Mouse (Mus musculus): ENCODE results near the gene Pikfyve. TPM values are rescaled to one million over a fixed set of nuclear protein-coding genes. Genes with fewer than 3 reads are reported as not detected.
"Not testable (repeated sequence)": the region's sequence is repeated elsewhere in the genome, so short reads cannot be mapped to it uniquely, and the experiment has no call there.

Gene Pikfyve
- polyA plus RNA-seq, 1 experiment from 2014 or later = 3.6 TPM

DNA sequence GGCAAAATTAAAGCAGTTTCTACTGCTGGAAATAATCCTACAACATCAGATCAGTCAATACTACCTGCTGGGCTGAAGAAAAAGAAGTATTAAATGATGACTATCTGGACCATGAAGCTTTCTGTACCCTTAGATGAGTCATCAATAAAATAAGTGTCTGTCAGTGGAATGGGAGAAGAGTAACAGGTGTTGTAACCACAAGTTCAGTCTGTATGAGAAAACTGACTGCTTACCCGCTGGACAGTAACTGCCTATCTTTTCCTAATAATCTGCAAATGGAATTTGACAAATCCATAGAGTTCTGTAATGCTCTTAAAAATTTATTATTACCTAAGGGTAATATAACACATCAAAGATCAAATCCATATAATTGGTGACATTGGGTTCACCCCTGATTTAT, 31.5 kb downstream of the Pikfyve start:
- H3K9me3 ChIP-seq (ENCODE audit: low read length) = no peaks in the 10 kb centered on the region
- no peak overlapping the region for H3K4me2 ChIP-seq (ENCODE audit: low read depth, low read length)
- H3K27ac ChIP-seq (ENCODE audit: low read depth) = no peak overlapping the region
- ATAC-seq (no peak), DNase-seq (no peak)
- WGBS (ENCODE audit: insufficient replicate concordance) = 98% methylated on average over 1 of the region's 1 CpGs
- H3K27me3 ChIP-seq (ENCODE audit: insufficient read depth, low read length) = no peaks in the 10 kb centered on the region
- H3K4me3 ChIP-seq (ENCODE audit: low read depth, low read length) = no peak overlapping the region
- TF ChIP-seq EP300 (IDR thresholded peaks at IDR 0.05; ENCODE audit: low read depth) (no peak), CTCF (IDR thresholded peaks at IDR 0.05; ENCODE audit: low read depth) (no peak)
- peaks cover 16% of the 10 kb centered on the region for H3K36me3 ChIP-seq (replicated peaks; ENCODE audit: insufficient read depth, low read length)
- H3K9ac ChIP-seq (replicated peaks) = no peak overlapping the region
- H3K4me1 ChIP-seq (ENCODE audit: insufficient read depth) = no peaks in the 10 kb centered on the region

DNA sequence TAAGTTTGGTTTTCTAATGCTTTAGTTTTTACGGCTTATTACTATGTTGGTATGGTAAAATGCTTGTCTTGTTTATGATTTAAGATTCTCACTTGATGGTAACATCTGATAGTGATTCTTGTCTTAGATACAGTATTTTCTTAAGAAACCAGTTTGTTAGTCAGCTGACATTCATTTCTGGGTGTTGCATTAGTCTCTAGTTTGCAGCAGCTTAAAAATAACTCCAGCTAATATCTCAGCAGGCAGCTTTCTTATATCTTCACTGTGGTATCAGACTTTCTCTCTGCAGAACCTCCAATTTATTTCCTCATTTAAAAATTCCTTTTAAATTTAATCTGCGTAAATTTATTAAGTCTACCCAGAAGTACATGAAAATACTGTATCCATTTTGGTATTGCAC, 37.2 kb downstream of the Pikfyve start:
- Histone ChIP-seq H3K4me2 (ENCODE audit: low read depth, low read length) (no peak overlapping the region), H3K27ac (ENCODE audit: low read depth) (no peak overlapping the region), H3K4me3 (ENCODE audit: low read depth, low read length) (no peak overlapping the region), H3K36me3 (replicated peaks; ENCODE audit: insufficient read depth, low read length) (peaks cover 24% of the 10 kb centered on the region), H3K4me1 (ENCODE audit: insufficient read depth) (no peaks in the 10 kb centered on the region), H3K9me3 (ENCODE audit: low read length) (no peaks in the 10 kb centered on the region), H3K9ac (replicated peaks) (no peak overlapping the region), H3K27me3 (ENCODE audit: insufficient read depth, low read length) (no peaks in the 10 kb centered on the region)
- ATAC-seq (no peak), DNase-seq (no peak)
- 83% methylated on average over 2 of the region's 2 CpGs for WGBS (ENCODE audit: insufficient replicate concordance)
- TF ChIP-seq EP300 (IDR thresholded peaks at IDR 0.05; ENCODE audit: low read depth) = no peak

DNA sequence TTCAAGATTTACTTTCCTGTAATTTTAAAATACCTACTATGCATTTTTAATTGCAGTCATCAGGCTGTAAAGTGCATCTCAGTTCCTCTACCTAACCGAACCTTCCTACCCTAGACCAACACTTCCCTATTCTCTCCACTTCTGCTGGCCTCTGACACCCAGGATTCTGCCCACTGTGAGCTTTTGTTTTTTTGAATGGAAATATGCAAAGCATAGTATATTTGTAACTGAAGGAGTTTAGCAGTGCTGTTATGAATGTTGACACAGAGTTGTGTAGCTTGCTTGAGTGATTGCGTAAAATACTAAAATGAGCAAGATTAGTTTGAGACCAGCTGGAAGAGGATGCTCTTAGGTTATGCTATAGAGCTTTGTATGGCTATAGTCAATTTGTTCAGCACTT, 41.2 kb downstream of the Pikfyve start:
- DNase-seq (no peak), ATAC-seq (peak; percentile 45; the same call in 1 of the 2 replicates)
- Histone ChIP-seq H3K4me2 (ENCODE audit: low read depth, low read length) (no peak overlapping the region), H3K27ac (ENCODE audit: low read depth) (no peak overlapping the region), H3K27me3 (ENCODE audit: insufficient read depth, low read length) (no peaks in the 10 kb centered on the region), H3K4me3 (ENCODE audit: low read depth, low read length) (no peak overlapping the region), H3K36me3 (replicated peaks; ENCODE audit: insufficient read depth, low read length) (peaks cover 20% of the 10 kb centered on the region), H3K4me1 (ENCODE audit: insufficient read depth) (no peaks in the 10 kb centered on the region), H3K9me3 (ENCODE audit: low read length) (no peaks in the 10 kb centered on the region), H3K9ac (replicated peaks) (no peak overlapping the region)
- no peak for TF ChIP-seq EP300 (IDR thresholded peaks at IDR 0.05; ENCODE audit: low read depth)
- no peak for TF ChIP-seq CTCF (IDR thresholded peaks at IDR 0.05; ENCODE audit: low read depth)
- 75% methylated on average over 2 of the region's 2 CpGs for WGBS (ENCODE audit: insufficient replicate concordance)

DNA sequence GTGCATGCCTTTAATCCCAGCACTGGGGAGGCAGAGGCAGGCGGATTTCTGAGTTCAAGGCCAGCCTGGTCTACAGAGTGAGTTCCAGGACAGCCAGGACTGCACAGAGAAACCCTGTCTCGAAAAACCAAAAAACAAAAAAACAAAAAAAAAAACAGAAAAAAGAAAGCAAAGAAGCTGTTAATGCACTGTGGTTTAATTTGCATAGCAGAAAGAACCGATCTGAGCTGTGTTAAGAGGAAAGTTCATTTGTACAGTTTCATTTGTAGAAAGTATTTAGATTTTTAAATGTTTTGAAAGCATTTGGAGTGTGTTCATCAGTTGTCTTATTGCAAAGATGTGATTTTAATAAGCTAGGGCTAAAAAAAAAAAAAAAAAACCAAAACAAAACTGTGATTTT, 43.3 kb downstream of the Pikfyve start:
- H3K4me3 ChIP-seq (ENCODE audit: low read depth, low read length); H3K27ac ChIP-seq (ENCODE audit: low read depth); H3K4me2 ChIP-seq (ENCODE audit: low read depth, low read length); H3K9ac ChIP-seq (replicated peaks); ATAC-seq; H3K4me1 ChIP-seq (ENCODE audit: insufficient read depth); DNase-seq; H3K9me3 ChIP-seq (ENCODE audit: low read length); H3K27me3 ChIP-seq (ENCODE audit: insufficient read depth, low read length): not testable (repeated sequence)
- WGBS (ENCODE audit: insufficient replicate concordance) = 78% methylated on average over 3 of the region's 3 CpGs
- peaks cover 14% of the 10 kb centered on the region for H3K36me3 ChIP-seq (replicated peaks; ENCODE audit: insufficient read depth, low read length)

DNA sequence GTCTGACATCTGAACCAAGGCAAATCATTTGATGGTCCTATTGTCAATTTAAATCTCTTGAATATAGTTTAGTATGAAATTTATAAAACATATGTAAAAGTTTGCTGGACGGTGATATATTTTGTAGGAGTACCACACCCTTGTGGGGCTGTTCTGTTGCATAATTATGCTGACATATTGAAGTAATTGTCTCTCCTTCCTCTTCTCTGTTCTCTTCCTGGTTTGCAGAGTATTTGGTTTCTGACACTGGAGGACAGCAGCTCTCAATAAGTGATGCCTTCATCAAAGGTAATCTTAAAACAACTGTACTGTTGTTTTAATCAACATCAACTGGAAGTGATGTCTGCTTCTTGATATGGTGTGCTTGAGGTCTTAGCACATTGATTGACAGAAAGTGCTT, 44.1 kb downstream of the Pikfyve start:
- Histone ChIP-seq H3K4me1 (ENCODE audit: insufficient read depth) (no peaks in the 10 kb centered on the region), H3K36me3 (replicated peaks; ENCODE audit: insufficient read depth, low read length) (peaks cover 19% of the 10 kb centered on the region), H3K27me3 (ENCODE audit: insufficient read depth, low read length) (no peaks in the 10 kb centered on the region), H3K4me3 (ENCODE audit: low read depth, low read length) (no peak overlapping the region), H3K27ac (ENCODE audit: low read depth) (no peak overlapping the region), H3K9ac (replicated peaks) (no peak overlapping the region), H3K4me2 (ENCODE audit: low read depth, low read length) (no peak overlapping the region), H3K9me3 (ENCODE audit: low read length) (no peaks in the 10 kb centered on the region)
- WGBS (ENCODE audit: insufficient replicate concordance) = 66% methylated on average over 1 of the region's 1 CpGs
- TF ChIP-seq CTCF (IDR thresholded peaks at IDR 0.05; ENCODE audit: low read depth) = no peak
- no peak for TF ChIP-seq EP300 (IDR thresholded peaks at IDR 0.05; ENCODE audit: low read depth)
- no peak for DNase-seq
- no peak for ATAC-seq

DNA sequence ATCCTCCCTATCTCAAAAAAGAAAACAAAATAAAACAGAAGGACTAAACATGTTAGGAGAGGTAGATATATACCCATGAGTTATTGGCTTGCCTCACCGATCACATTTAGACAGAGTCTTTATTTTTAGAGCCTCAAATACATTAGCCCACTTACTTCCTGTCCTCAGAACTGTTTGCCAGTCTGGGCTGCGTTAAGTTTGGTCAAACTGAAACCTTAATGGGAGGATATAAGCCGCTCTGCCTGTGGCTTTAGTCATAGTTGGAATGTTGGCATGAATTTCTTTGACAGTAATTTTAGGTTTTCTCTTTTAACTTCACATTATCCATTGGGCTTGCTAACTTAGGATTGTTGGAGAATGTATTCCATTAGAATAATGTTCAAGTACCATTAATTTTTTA, 51.2 kb downstream of the Pikfyve start:
- 59% methylated on average over 3 of the region's 3 CpGs for WGBS (ENCODE audit: insufficient replicate concordance)

DNA sequence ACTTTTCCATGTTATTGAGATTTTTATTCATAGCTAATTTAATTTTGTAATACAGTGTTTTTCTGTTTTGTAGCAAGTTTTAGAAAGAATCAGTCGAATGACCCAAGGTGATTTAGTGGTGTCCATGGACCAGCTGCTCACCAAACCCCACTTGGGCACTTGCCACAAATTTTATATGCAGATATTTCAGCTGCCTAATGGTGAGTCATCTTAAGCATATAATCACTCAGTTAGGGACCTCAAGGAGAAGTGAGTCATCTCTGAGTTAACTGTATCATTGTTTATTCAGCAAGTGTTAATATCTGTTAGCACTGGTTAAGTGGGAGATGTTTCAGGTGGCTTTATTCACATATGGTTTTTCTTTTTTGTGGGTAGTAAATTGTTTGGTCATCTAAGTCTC, 59.2 kb downstream of the Pikfyve start:
- H3K27me3 ChIP-seq (ENCODE audit: insufficient read depth, low read length) = no peaks in the 10 kb centered on the region
- no peaks in the 10 kb centered on the region for H3K9me3 ChIP-seq (ENCODE audit: low read length)
- H3K27ac ChIP-seq (ENCODE audit: low read depth) = no peak overlapping the region
- H3K4me1 ChIP-seq (ENCODE audit: insufficient read depth) = no peaks in the 10 kb centered on the region
- 88% methylated on average over 1 of the region's 1 CpGs for WGBS (ENCODE audit: insufficient replicate concordance)
- H3K36me3 ChIP-seq (replicated peaks; ENCODE audit: insufficient read depth, low read length) = peaks cover 13% of the 10 kb centered on the region
- H3K4me2 ChIP-seq (ENCODE audit: low read depth, low read length) = no peak overlapping the region
- no peak overlapping the region for H3K9ac ChIP-seq (replicated peaks)
- TF ChIP-seq CTCF (IDR thresholded peaks at IDR 0.05; ENCODE audit: low read depth) = no peak
- no peak for TF ChIP-seq EP300 (IDR thresholded peaks at IDR 0.05; ENCODE audit: low read depth)
- no peak overlapping the region for H3K4me3 ChIP-seq (ENCODE audit: low read depth, low read length)
- ATAC-seq (no peak), DNase-seq (no peak)

More for the DNA sequence above, 51.2 kb downstream of the Pikfyve start:
- no peak overlapping the region for H3K27ac ChIP-seq (ENCODE audit: low read depth)
- DNase-seq (no peak), ATAC-seq (no peak)
- no peaks in the 10 kb centered on the region for H3K4me1 ChIP-seq (ENCODE audit: insufficient read depth)
- H3K36me3 ChIP-seq (replicated peaks; ENCODE audit: insufficient read depth, low read length) = peaks cover 28% of the 10 kb centered on the region
- H3K27me3 ChIP-seq (ENCODE audit: insufficient read depth, low read length) = no peaks in the 10 kb centered on the region
- no peak for TF ChIP-seq EP300 (IDR thresholded peaks at IDR 0.05; ENCODE audit: low read depth)
- no peak for TF ChIP-seq CTCF (IDR thresholded peaks at IDR 0.05; ENCODE audit: low read depth)
- H3K9me3 ChIP-seq (ENCODE audit: low read length) = no peaks in the 10 kb centered on the region
- no peak overlapping the region for H3K9ac ChIP-seq (replicated peaks)
- H3K4me3 ChIP-seq (ENCODE audit: low read depth, low read length) = no peak overlapping the region
- no peak overlapping the region for H3K4me2 ChIP-seq (ENCODE audit: low read depth, low read length)
